In the genomic region with DNA sequence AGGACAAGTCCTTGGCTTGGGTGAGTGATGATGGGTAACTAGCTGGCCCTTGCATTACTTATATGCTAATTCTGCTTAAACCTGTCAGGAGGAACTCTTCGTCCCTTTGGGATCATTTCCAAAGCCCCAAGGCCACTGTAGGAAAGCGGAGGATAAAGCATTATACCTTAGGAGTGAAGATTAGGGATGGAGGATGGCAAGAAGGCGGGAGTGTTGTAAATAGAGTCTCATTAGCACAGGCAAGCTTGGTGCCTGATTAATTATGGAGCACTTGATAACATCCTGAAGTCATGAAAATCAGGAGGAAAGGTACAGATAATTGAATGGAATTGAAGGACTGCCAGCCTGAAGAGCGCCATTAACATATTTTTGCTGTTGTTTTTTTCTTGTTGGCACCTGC, we compare ENCODE assay signal across 19 mouse cellular contexts.
"Had no signal": no experiment of that assay in that cellular context is flagged by ENCODE, and none has a peak within 500 bp of the region (broad histone marks: within the 10 kb centered on the region; RNA-seq: fewer than 3 reads in every experiment).

No protein-coding gene starts in this region.

- H3K4me2 ChIP-seq: lung, embryonic 14.5 days; midbrain, embryonic 12.5 days; neural tube, embryonic 13.5 days; neural tube, embryonic 15.5 days had no signal

- H3K9ac ChIP-seq: lung, embryonic 14.5 days; midbrain, embryonic 12.5 days; neural tube, embryonic 13.5 days; neural tube, embryonic 15.5 days had no signal

- H3K4me3 ChIP-seq: midbrain, embryonic 10.5 days; midbrain, embryonic 12.5 days; myocyte; neural tube, embryonic 13.5 days; neural tube, embryonic 15.5 days had no signal

- H3K9me3 ChIP-seq: midbrain, embryonic 10.5 days; midbrain, embryonic 12.5 days; neural tube, embryonic 13.5 days; neural tube, embryonic 15.5 days had no signal

- H3K27me3 ChIP-seq: midbrain, embryonic 12.5 days; neural tube, embryonic 13.5 days; neural tube, embryonic 15.5 days had no signal

- H3K27ac ChIP-seq: midbrain, embryonic 10.5 days; midbrain, embryonic 12.5 days; neural tube, embryonic 13.5 days; neural tube, embryonic 15.5 days had no signal

- H3K36me3 ChIP-seq: midbrain, embryonic 10.5 days; midbrain, embryonic 12.5 days; neural tube, embryonic 13.5 days; neural tube, embryonic 15.5 days had no signal

- DNase-seq: lung, adult 18-20 months; lung, embryonic 14.5 days; lung, postnatal 10 days; lung, postnatal 4 days; midbrain, embryonic 14.5 days; retina, postnatal 1 day; right cerebral cortex, adult 18-20 months; right cerebral cortex, postnatal 25 days; right cerebral cortex, postnatal 4 days; spleen, adult 18-20 months; thymus, adult 18-20 months; thymus, postnatal 14 days; thymus, postnatal 36 days had no signal

- H3K4me1 ChIP-seq: midbrain, embryonic 10.5 days; neural tube, embryonic 13.5 days had no signal

- ATAC-seq: midbrain, embryonic 16.5 days had no signal
